Comparison of ENCODE assay signal across 23 mouse cellular contexts in genomic region chr13:34424921-34425320, GRCm38 (mm10).
A peak's percentile ranks its signal among the peaks of the same experiment; 100 is the strongest.
DNase-seq lines count a peak whose midpoint lies in the region; ATAC-seq and TF ChIP-seq lines count a peak whose summit lies in the region.
"Had no signal": no experiment of that assay in that cellular context is flagged by ENCODE, and none has a peak within 500 bp of the region (broad histone marks: within the 10 kb centered on the region; RNA-seq: fewer than 3 reads in every experiment).

No protein-coding gene starts in this region.

- intact Hi-C loops in left cerebral cortex, postnatal 4 days (cut with DNase I), result no loop called here

- H3K4me1 ChIP-seq in CH12.LX (ENCODE audit: control insufficient read depth in 1 of 2, insufficient read depth in 2 of 2), result no peaks in the 10 kb centered on the region
- H3K4me1 ChIP-seq: embryonic facial prominence, embryonic 15.5 days; heart, embryonic 10.5 days; liver, embryonic 13.5 days; midbrain, embryonic 12.5 days had no signal

- TF ChIP-seq POLR2A in CH12.LX (IDR thresholded peaks at IDR 0.05; ENCODE audit: low read depth, low read length), result no peak

- ATAC-seq in hematopoietic stem cell, adult 5-6 weeks (replicated peaks in 1 of 2; ENCODE audit: insufficient read depth in 1 of 2, low FRiP score in 2 of 2, low TSS enrichment in 1 of 2, low read depth in 1 of 2, poor library complexity in 2 of 2, severe bottlenecking in 2 of 2), result peak; percentile 91 to 95
- ATAC-seq: forebrain, embryonic 14.5 days; hindbrain, embryonic 16.5 days; intestine, embryonic 15.5 days; Patski had no signal

- H3K9me3 ChIP-seq in CH12.LX (replicated peaks; ENCODE audit: low read length), result no peaks in the 10 kb centered on the region
- H3K9me3 ChIP-seq: embryonic facial prominence, embryonic 15.5 days; heart, embryonic 10.5 days; hindbrain, embryonic 10.5 days; intestine, embryonic 15.5 days; liver, embryonic 13.5 days; midbrain, embryonic 12.5 days had no signal

- no peaks in the 10 kb centered on the region for H3K36me3 ChIP-seq in CH12.LX (replicated peaks in 1 of 2; ENCODE audit: control insufficient read depth in 1 of 2, insufficient read depth in 1 of 2, low read length in 1 of 2)
- H3K36me3 ChIP-seq: embryonic facial prominence, embryonic 15.5 days; heart, embryonic 10.5 days; hindbrain, embryonic 10.5 days; intestine, embryonic 15.5 days; liver, embryonic 13.5 days; midbrain, embryonic 12.5 days had no signal

- TF ChIP-seq CTCF in CH12.LX (conservative IDR thresholded peaks at IDR 0.05 in 1 of 2, IDR thresholded peaks at IDR 0.05 in 1 of 2; ENCODE audit: low read depth in 2 of 2, low read length in 2 of 2), result no peak

- no peak overlapping the region for H3K4me2 ChIP-seq in CH12.LX (ENCODE audit: insufficient read depth, low read depth, poor library complexity, severe bottlenecking)
- H3K4me2 ChIP-seq: embryonic facial prominence, embryonic 15.5 days; intestine, embryonic 15.5 days; liver, embryonic 13.5 days; lung, embryonic 14.5 days; midbrain, embryonic 12.5 days had no signal

- H3K4me3 ChIP-seq in CH12.LX (replicated peaks in 1 of 3; ENCODE audit: low read depth in 2 of 3, low read length in 2 of 3, poor library complexity in 1 of 3), result no peak overlapping the region
- H3K4me3 ChIP-seq: embryonic facial prominence, embryonic 15.5 days; heart, embryonic 10.5 days; hindbrain, embryonic 10.5 days; intestine, embryonic 15.5 days; liver, embryonic 13.5 days; midbrain, embryonic 12.5 days had no signal

- in situ Hi-C loops in CH12.LX (cut with MboI; ENCODE audit: low pct_ligation_motif_present, low pct_unique_long_range_greater_than_20kb, low sequenced_read_pairs), result no loop called here

- H3K9ac ChIP-seq in CH12.LX (ENCODE audit: insufficient read depth, low read depth), result no peak overlapping the region
- H3K9ac ChIP-seq: embryonic facial prominence, embryonic 15.5 days; intestine, embryonic 15.5 days; liver, embryonic 13.5 days; lung, embryonic 14.5 days; midbrain, embryonic 12.5 days had no signal

- TF ChIP-seq RAD21 in CH12.LX (IDR thresholded peaks at IDR 0.05; ENCODE audit: low read depth, low read length), result no peak

- dilution Hi-C loops in CH12.LX (cut with MboI; ENCODE audit: extremely low pct_ligation_motif_present, extremely low pct_unique_long_range_greater_than_20kb, low sequenced_read_pairs), result no loop called here

- no peak for TF ChIP-seq EP300 in CH12.LX (IDR thresholded peaks at IDR 0.05; ENCODE audit: low read length)

- DNase-seq in kidney, postnatal 10 days, result peak; percentile 7
- no peak for DNase-seq in kidney, adult 18-20 months
- peak; percentile 22 for DNase-seq in 3T3-L1 (ENCODE audit: low read depth, low spot score)
- peak; percentile 3 for DNase-seq in CH12.LX (ENCODE audit: extremely low read depth)
- DNase-seq in frontal cortex, postnatal 14 days (ENCODE audit: low spot score in 2 of 2), result no peak
- DNase-seq in layer of hippocampus, postnatal 25 days (ENCODE audit: extremely low spot score in 1 of 2, low spot score in 1 of 2), result no peak
- no peak for DNase-seq in left cerebral cortex, postnatal 4 days
- DNase-seq: adrenal gland, adult 2 months; cerebellum, adult 18-20 months; liver, embryonic 13.5 days; lung, embryonic 14.5 days; lung, postnatal 4 days; right cerebral cortex, postnatal 14 days; thymus, postnatal 36 days had no signal

- no peaks in the 10 kb centered on the region for H3K27me3 ChIP-seq in CH12.LX (replicated peaks)
- H3K27me3 ChIP-seq: embryonic facial prominence, embryonic 15.5 days; intestine, embryonic 15.5 days; midbrain, embryonic 12.5 days; Patski had no signal

- H3K79me2 ChIP-seq in CH12.LX (replicated peaks; ENCODE audit: control insufficient read depth, extremely low read depth, insufficient read depth, poor library complexity, severe bottlenecking), result no peaks in the 10 kb centered on the region

- no peak overlapping the region for H3K27ac ChIP-seq in CH12.LX (ENCODE audit: insufficient read depth, low read depth)
- H3K27ac ChIP-seq: embryonic facial prominence, embryonic 15.5 days; heart, embryonic 10.5 days; hindbrain, embryonic 10.5 days; intestine, embryonic 15.5 days; liver, embryonic 13.5 days; midbrain, embryonic 12.5 days had no signal

TF ChIP-seq in CH12.LX, 34 proteins besides CTCF, POLR2A, EP300 and RAD21:
- TF ChIP-seq CHD1 (IDR thresholded peaks at IDR 0.05; ENCODE audit: low read depth, low read length) (no peak), HCFC1 (IDR thresholded peaks at IDR 0.05; ENCODE audit: low read depth, low read length) (no peak), ZMIZ1 (IDR thresholded peaks at IDR 0.05; ENCODE audit: low read depth, low read length) (no peak), MXI1 (IDR thresholded peaks at IDR 0.05; ENCODE audit: low read depth, low read length) (no peak), ZC3H11A (IDR thresholded peaks at IDR 0.05; ENCODE audit: low read depth, low read length) (no peak), KAT2A (IDR thresholded peaks at IDR 0.05; ENCODE audit: insufficient replicate concordance, low read length) (no peak)

Comparison
In these comparisons a context has a peak if more than half of its experiments do, and no peak if none do; other contexts are left out.
1. DNase-seq: peak in kidney, postnatal 10 days (single experiment), 3T3-L1 (single experiment) and CH12.LX (single experiment); none in kidney, adult 18-20 months (single experiment), frontal cortex, postnatal 14 days (0 of 2), layer of hippocampus, postnatal 25 days (0 of 2) and left cerebral cortex, postnatal 4 days (single experiment).